Mouse (Mus musculus) lung, postnatal 0 days (tissue): Measurements from ENCODE around the gene Gabrg2. TPM values are rescaled to one million over a fixed set of nuclear protein-coding genes. Genes with fewer than 3 reads are reported as not detected.

Source experiments
- ATAC-seq: fragments of 200-750 bp; cut with Nextera tagmentation; 2 replicates; pipeline ENCODE4 v1.8.0; 2017; ENCODE audit warnings: moderate library complexity
- DNase-seq: peaks from one replicate; pipeline ENCODE4 v3.0.0-alpha.2; 2016; ENCODE audit warnings: low spot score
- H3K27ac ChIP-seq: fragments of 300-500 bp; sonication (generic); 2 replicates; pipeline ENCODE4 v1.5.1; 2014; ENCODE audit warnings: antibody characterized with exemption, mild to moderate bottlenecking, low read length, mixed read lengths
- H3K27me3 ChIP-seq: fragments of 300-500 bp; sonication (generic); replicated peaks from 2 replicates; pipeline ENCODE4 v1.6.1; 2014; ENCODE audit warnings: low read length, mixed read lengths; ENCODE audit not compliant: insufficient read depth
- H3K36me3 ChIP-seq: fragments of 300-500 bp; sonication (generic); 2 replicates; pipeline ENCODE4 v1.6.1; 2014; ENCODE audit warnings: low read length, mixed read lengths; ENCODE audit not compliant: insufficient read depth
- H3K4me1 ChIP-seq: fragments of 300-500 bp; sonication (generic); 2 replicates; pipeline ENCODE4 v1.6.1; 2014; ENCODE audit warnings: antibody characterized with exemption, low read depth, low read length, mixed read lengths; ENCODE audit not compliant: insufficient read depth
- H3K4me2 ChIP-seq: fragments of 300-500 bp; sonication (generic); replicated peaks from 2 replicates; pipeline ENCODE4 v1.6.1; 2014; ENCODE audit warnings: low read depth, mild to moderate bottlenecking, low read length, moderate library complexity, mixed read lengths
- H3K4me3 ChIP-seq: fragments of 300-500 bp; sonication (generic); 2 replicates; pipeline ENCODE4 v1.5.1; 2014; ENCODE audit warnings: low read depth, low read length
- H3K9ac ChIP-seq: fragments of 300-500 bp; sonication (generic); replicated peaks from 2 replicates; pipeline ENCODE4 v1.6.1; 2014; ENCODE audit warnings: low read depth, mild to moderate bottlenecking
- H3K9me3 ChIP-seq: fragments of 300-500 bp; sonication (generic); 2 replicates; pipeline ENCODE4 v1.6.1; 2016; ENCODE audit warnings: low read length, mixed read lengths
- CTCF ChIP-seq: IDR thresholded peaks from 2 replicates; pipeline ENCODE4 v1.5.1; 2016; ENCODE audit warnings: antibody characterized with exemption, mild to moderate bottlenecking
- EP300 ChIP-seq: IDR thresholded peaks from 2 replicates; pipeline ENCODE4 v1.6.1; 2016; ENCODE audit warnings: antibody characterized with exemption, mild to moderate bottlenecking, control low read depth
- WGBS: fragments of 180-500 bp; shearing (Covaris S2); extraction: QIAGEN DNeasy Blood & Tissue Kit; methylation state at CpG from one replicate; pipeline ENCODE4 v1.1.7; 2014; 5-methylcytosine and 5-hydroxymethylcytosine counted together
- polyA plus RNA-seq: library from polyadenylated mRNA; unstranded; fragments of >200 nt; fragmentation: Nextera tagmentation; extraction: Ambion mirVana; gene quantifications from 2 replicates; pipeline ENCODE4 v1.2.1, GENCODE M21; 2015

Gabrg2 gene
- polyA plus RNA-seq: not detected in 2 replicates

DNA sequence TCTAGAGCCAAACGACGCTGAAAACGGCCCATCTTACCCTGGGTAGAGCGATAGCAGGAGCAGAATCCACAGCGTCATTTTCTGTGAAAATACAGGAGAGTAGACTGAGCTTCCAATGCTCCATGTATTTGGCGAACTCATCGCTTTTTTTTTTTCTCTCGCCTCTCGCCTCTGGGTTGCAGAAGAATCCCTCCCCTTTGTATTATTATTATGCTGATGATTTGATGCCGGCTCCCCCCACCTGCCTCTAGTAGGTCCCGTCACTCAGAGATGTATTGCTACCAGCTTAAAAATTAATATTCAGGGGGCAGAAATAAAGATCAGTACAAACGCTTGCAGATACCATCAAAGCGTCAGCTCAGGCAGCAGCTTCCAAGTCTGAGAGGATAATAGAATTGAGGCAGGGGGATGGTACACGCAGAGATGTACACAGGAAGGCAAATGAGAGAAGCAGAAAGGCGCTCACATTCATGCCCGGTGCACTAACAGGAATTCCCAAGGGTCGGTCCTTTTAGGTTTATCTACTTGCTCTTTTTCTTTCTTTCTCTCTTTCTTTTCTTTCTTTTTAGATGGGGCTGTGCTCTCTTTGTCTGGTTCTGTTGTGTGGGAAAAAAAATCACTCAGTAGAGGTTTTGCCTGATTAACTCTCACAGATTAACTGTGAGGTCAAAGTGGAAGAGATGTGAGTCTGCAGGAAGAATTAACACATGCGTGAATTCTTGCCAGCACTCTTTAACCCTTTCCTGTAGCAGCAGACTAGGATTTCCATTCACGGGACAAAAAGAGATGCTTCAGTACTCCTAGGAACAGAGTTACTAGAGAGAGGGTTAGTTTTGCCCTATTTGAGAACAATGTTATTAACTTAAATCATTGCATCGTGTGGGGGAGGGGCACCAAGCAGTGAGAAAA lies at the start of gene Gabrg2:
Gabrg2 (minus strand) TSS at position 668 of the 909 bp plus-strand sequence.
- no peak within 1 kb of the TSS for H3K4me2 ChIP-seq
- no peaks in the 10 kb centered on the region for H3K4me1 ChIP-seq
- TF ChIP-seq CTCF: no peak
- H3K27ac ChIP-seq: no peak within 1 kb of the TSS
- H3K9me3 ChIP-seq: no peaks in the 10 kb centered on the region
- no peak for DNase-seq
- no peaks in the 10 kb centered on the region for H3K27me3 ChIP-seq
- 13% methylated on average over 20 of the region's 20 CpGs for WGBS
- no peaks in the 10 kb centered on the region for H3K36me3 ChIP-seq
- no peak within 1 kb of the TSS for H3K9ac ChIP-seq
- no peak for ATAC-seq
- no peak within 1 kb of the TSS for H3K4me3 ChIP-seq

DNA sequence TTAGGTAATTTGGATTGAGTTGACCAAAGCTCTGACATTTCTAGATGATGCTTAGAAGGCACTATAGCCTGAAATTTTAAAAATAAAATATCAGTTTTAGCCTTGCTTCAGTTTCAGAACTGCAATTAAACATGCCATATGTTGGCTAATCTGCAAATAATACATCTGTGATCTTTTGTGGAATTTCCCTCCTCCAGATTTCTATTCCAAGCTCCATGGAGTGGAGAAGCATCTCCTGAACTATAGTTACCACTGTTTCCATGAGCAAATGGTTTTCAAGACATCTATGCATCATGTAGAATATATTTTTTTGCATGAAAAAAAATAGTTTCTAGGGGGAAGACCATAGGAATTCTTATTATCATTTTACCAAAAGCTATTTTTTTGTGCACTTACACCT lies 47.5 kb upstream of the Gabrg2 start:
- no peak for ATAC-seq
- TF ChIP-seq EP300 (no peak), CTCF (no peak)

DNA sequence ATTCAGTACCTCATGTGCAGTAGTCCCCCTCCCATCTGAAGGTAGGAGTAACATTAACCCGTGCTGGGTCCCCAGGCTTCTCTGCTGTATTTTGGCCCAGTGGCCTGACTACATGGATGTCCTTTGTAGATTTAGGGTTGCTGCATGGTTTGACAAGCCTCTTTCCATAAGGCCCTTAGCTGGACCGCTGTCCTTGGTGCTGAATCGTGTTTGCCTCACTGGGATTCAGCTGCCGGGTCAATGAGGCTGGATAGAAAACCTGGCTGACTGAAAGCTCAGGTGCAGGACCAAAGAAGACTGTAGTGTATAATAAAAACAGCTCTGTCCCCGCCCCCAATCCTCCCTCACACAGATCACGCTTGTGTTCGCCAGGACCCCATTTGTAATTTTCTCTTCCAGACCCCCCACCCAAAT lies 1.2 kb downstream of the Gabrg2 start:
- ATAC-seq (no peak), DNase-seq (peak; percentile 60)
- Histone ChIP-seq H3K27me3 (no peaks in the 10 kb centered on the region), H3K9me3 (no peaks in the 10 kb centered on the region), H3K36me3 (no peaks in the 10 kb centered on the region), H3K9ac (no peak overlapping the region), H3K4me2 (no peak overlapping the region), H3K4me1 (no peaks in the 10 kb centered on the region), H3K4me3 (no peak overlapping the region), H3K27ac (no peak overlapping the region)
- TF ChIP-seq CTCF: no peak
- no peak for TF ChIP-seq EP300
- 3% methylated on average over 7 of the region's 7 CpGs for WGBS

More for the DNA sequence above, 47.5 kb upstream of the Gabrg2 start:
- H3K27me3 ChIP-seq: no peaks in the 10 kb centered on the region
- no peak overlapping the region for H3K4me2 ChIP-seq
- no peak overlapping the region for H3K9ac ChIP-seq
- DNase-seq: no peak
- H3K4me1 ChIP-seq: no peaks in the 10 kb centered on the region
- H3K4me3 ChIP-seq: no peak overlapping the region
- no peaks in the 10 kb centered on the region for H3K9me3 ChIP-seq
- no peaks in the 10 kb centered on the region for H3K36me3 ChIP-seq
- no peak overlapping the region for H3K27ac ChIP-seq

DNA sequence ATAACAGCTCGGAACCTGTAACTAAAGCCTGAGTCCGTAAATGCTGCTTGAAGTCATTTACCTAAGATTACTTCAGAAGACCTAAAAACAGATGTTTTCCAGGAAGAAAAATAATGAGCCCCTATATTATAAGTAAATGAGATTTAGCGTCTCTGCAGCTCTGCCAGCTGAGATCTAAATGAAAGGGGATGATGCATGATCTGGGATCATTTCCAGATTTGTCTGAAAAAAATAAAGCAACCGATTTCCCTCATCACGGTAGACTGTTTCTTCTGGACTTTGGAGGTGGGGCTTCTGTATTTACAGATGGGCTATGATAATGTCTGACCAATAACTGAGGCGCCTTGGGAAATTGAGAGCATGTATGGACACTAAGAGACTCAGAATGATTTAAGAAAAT lies 20.5 kb downstream of the Gabrg2 start:
- no peaks in the 10 kb centered on the region for H3K27me3 ChIP-seq
- H3K4me2 ChIP-seq: no peak overlapping the region
- H3K4me3 ChIP-seq: no peak overlapping the region
- ATAC-seq (no peak), DNase-seq (no peak)
- 64% methylated on average over 6 of the region's 6 CpGs for WGBS
- TF ChIP-seq CTCF (no peak), EP300 (no peak)
- H3K36me3 ChIP-seq: no peaks in the 10 kb centered on the region
- no peak overlapping the region for H3K27ac ChIP-seq
- no peak overlapping the region for H3K9ac ChIP-seq
- H3K4me1 ChIP-seq: no peaks in the 10 kb centered on the region
- H3K9me3 ChIP-seq: no peaks in the 10 kb centered on the region

DNA sequence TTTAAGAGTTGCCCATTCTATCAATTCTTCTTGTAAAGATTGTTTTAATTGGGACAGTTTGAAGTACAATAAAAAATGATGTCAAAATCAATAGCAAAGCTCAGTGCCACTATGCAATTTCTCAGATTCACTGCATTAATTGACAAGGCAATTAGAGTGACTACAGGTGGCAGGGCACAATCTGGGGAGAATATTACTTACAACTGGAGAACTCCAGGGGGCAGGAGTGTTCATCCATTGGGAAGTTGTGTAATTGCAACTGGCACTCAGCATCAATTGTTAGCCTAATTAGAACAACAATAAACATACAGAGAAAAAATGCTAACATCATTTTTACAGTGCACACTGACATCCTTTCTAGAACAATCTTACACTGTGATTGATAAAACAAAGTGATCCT lies 32.1 kb downstream of the Gabrg2 start:
- Histone ChIP-seq H3K9ac (no peak overlapping the region), H3K4me1 (no peaks in the 10 kb centered on the region), H3K36me3 (no peaks in the 10 kb centered on the region), H3K27me3 (no peaks in the 10 kb centered on the region), H3K4me2 (no peak overlapping the region), H3K4me3 (no peak overlapping the region), H3K27ac (no peak overlapping the region), H3K9me3 (no peaks in the 10 kb centered on the region)
- no peak for TF ChIP-seq EP300
- no peak for TF ChIP-seq CTCF
- ATAC-seq (no peak), DNase-seq (no peak)

DNA sequence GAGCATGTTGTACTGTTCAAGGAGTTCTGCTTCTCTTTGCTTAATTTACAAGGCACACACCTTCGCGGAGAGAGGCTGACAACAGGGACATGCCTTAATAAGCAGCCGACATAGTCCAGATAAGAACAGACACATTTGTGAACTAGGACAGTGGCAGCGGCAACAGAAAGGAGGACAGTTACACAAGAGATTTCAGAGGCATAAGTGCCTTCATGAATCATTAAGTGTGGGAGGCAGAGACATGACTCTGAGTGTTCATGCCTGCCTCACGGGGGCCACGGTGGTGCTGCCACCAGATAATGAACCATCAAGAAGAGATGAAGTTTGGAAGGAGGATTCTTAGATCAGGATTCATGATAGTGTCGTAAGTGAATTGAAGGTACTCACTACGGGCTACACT lies 38.0 kb downstream of the Gabrg2 start:
- no peak overlapping the region for H3K4me3 ChIP-seq
- H3K27me3 ChIP-seq: no peaks in the 10 kb centered on the region
- ATAC-seq (no peak), DNase-seq (no peak)
- H3K9ac ChIP-seq: no peak overlapping the region
- 68% methylated on average over 8 of the region's 8 CpGs for WGBS
- no peaks in the 10 kb centered on the region for H3K4me1 ChIP-seq
- H3K36me3 ChIP-seq: no peaks in the 10 kb centered on the region
- no peaks in the 10 kb centered on the region for H3K9me3 ChIP-seq
- TF ChIP-seq EP300: no peak
- no peak for TF ChIP-seq CTCF
- no peak overlapping the region for H3K4me2 ChIP-seq
- H3K27ac ChIP-seq: no peak overlapping the region
